Mouse (Mus musculus): Measurements from ENCODE around the gene Nrsn2.

GRCm38 (mm10) chr2:152412526-152413157 lies 36.2 kb upstream of the Nrsn2 start:
- TF ChIP-seq CTCF (IDR thresholded peaks at IDR 0.05; ENCODE audit: borderline replicate concordance, extremely low read depth, insufficient read depth, insufficient read length), result no peak
- no peak for TF ChIP-seq POLR2A (IDR thresholded peaks at IDR 0.05; ENCODE audit: borderline replicate concordance, extremely low read depth, insufficient read depth, insufficient read length, poor library complexity, severe bottlenecking)

All from brain, embryonic 14.5 days (tissue).